Mouse (Mus musculus) ES-Bruce4 (cell line): ENCODE data around the gene Cryba2.

Experiments
- CTCF ChIP-seq: IDR thresholded peaks from one replicate; pipeline ENCODE4 v1.8.1; 2011; ENCODE audit warnings: low read depth, low read length
- POLR2A ChIP-seq: IDR thresholded peaks from one replicate; pipeline ENCODE4 v1.8.1; 2011; ENCODE audit warnings: low read length; ENCODE audit not compliant: insufficient read depth

- TF ChIP-seq POLR2A = no peak
- TF ChIP-seq CTCF = peak; percentile 80
These were observed at the start of gene Cryba2 for GRCm38 (mm10) chr1:74893134-74893855.
